Mouse (Mus musculus) CD4-positive, CD25-positive, alpha-beta regulatory T cell, adult 2 months (primary cell): Measurements from ENCODE around the gene Supt6.
A peak's percentile ranks its signal among the peaks of the same experiment; 100 is the strongest.

ENCODE experiments used
- DNase-seq: peaks from one replicate; pipeline ENCODE4 v3.0.0-alpha.2; 2012; ENCODE audit warnings: low read depth, low spot score

Supt6 gene

GRCm38 (mm10) chr11:78182961-78183844, 62.6 kb downstream of the Supt6 start, which contains the start of gene Rpl23a:
Rpl23a (minus strand) TSS chr11:78183584.
- peak; percentile 89 for DNase-seq

DNA sequence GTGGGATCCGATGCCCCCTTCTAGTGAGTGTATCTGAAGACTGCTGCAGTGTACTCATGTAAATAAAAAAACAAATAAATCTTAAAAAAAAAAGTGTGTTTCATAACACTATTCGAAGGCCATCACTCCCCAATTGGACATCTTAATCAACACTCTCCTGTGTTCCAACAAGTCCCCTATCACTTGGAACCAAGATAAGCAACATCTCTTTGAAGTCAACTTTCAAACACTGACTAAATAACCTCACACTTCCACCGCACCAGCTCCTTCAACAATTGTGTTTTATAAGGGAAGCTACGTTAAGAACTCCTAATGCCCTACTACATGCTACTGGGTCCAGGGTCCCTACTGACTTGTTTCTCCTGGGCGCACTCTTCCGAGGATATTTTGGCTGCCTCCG, 63.3 kb downstream of the Supt6 start:
- no peak for DNase-seq

DNA sequence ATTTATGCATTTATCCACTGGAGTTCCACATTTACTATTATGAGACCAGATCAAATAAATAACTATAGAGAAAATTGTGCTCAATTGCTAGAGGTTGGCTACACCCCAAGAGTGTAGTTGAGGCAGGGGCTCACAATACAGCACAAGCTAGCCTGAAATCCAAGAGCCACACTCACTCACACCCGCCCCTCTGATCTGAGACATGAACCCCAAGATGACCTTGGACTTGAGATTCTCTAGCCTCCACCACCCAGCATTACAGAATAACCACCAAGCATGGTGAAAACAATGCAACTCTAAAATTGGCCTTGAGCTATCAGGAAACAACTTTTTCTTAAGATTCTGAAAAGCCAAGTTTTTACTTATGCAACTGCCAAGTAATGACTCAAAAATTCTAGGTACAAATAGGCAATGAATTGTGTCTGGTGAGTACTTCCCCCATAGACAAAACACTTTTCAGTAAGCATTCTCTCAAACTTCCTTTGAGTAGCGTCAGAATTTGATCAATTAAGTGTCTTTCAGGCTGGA, 63.9 kb downstream of the Supt6 start:
- no peak for DNase-seq

- DNase-seq: no peak
Observed at GRCm38 (mm10) chr11:78180081-78180761, 65.6 kb downstream of the Supt6 start.

- DNase-seq: no peak
Observed at GRCm38 (mm10) chr11:78179438-78179999, 66.3 kb downstream of the Supt6 start.

- DNase-seq: peak; percentile 35
Observed at GRCm38 (mm10) chr11:78178859-78179437, 66.8 kb downstream of the Supt6 start.

- DNase-seq: peak; percentile 93
Observed at GRCm38 (mm10) chr11:78177903-78178858, 67.6 kb downstream of the Supt6 start.

DNA sequence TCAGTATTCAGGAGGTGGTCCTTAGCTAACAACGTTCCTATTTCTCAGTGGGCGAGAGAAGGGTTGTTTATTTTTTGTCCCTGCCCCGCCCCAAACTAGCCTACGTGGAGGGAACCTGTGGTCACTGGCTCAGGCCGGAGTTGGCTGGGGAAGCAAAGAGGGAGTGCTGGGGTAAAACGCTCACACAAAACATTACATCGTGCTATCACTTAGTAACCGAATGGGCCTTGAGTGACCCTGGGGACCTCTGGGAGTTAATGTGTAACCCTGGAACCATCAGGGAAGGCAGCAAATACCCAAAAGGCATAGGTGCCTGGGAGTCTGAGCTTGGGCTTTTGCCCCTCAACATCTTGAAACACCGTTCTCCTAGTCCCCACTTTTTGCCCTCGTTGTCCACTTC, 68.3 kb downstream of the Supt6 start:
- DNase-seq: no peak

DNA sequence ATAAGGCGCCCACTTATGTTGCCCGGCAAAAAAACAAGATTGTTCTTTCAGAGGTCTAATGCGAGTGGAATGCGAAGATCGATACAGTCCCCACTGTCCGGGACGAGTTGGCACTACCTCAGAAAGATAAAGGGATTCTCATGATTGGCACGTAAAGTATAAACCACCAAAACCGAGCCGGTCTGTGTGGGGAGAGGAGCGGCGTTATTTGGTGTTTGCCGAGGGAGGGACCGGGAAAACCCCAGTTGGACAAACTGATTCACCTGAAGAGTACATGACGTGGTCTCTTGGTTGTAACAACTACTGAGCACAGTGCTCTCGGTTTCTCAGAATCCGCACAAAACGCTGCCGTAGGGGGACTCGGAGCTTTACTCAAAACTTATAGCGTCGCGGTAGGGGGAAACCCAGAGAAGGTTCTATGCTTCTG, 68.9 kb downstream of the Supt6 start:
- peak; percentile 77 for DNase-seq

GRCm38 (mm10) chr11:78176402-78176862, 69.4 kb downstream of the Supt6 start, which contains the start of the genes Nek8 and Tlcd1:
Nek8 (minus strand) TSS chr11:78176675.
Tlcd1 (plus strand) TSS chr11:78176711.
- DNase-seq: peak; percentile 95

DNA sequence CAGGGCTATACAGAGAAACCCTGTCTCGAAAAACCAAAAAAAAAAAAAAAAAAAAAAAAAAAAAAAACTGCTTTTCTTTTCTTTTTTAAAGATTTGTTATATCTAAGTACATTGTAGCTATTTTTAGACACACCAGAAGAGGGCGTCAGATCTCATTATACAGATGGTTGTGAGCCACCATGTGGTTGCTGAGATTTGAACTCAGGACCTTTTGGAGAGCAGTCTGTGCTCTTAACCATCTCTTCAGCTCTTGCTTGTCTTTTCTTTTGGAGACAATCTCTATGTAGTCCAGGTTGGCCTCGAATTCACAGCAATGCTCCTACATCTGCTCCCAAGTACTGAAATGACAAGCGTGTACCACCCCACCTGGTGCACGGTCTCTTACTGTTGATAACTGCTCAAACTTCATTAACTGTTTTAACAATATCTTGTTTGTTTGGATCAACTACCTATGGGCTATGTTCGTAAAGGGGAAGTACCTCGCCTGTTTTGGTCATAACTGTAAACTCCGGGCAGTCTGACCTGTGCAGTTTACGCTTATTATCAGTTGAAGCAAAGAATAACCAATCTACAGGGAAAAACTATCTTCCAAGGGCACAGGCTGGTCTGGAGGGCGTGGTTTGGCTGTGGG, 69.9 kb downstream of the Supt6 start:
- no peak for DNase-seq

- DNase-seq: no peak
Observed at GRCm38 (mm10) chr11:78174506-78174905, 71.3 kb downstream of the Supt6 start.

- DNase-seq: no peak
Observed at GRCm38 (mm10) chr11:78172748-78173383, 72.9 kb downstream of the Supt6 start.

GRCm38 (mm10) chr11:78172034-78172747, 73.6 kb downstream of the Supt6 start:
- no peak for DNase-seq

DNA sequence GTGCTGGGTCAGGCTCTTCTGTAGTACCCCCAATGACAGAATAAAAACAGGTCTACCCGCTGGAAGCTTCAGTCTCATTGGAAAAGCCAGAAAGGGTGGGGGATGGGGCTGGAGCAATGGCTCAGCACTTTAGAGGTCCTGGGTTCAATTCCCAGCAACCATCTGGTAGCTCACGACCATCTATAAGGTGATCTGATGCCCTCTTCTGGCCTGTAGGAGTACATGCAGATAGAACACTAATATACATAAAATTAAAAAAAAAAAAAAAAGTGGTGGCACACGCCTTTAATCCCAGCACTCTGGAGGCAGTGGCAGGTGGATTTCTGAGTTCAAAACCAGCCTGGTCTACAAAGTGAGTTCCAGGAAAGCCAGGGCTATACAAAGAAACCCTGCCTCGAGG, 74.5 kb downstream of the Supt6 start:
- peak; percentile 63 for DNase-seq

DNA sequence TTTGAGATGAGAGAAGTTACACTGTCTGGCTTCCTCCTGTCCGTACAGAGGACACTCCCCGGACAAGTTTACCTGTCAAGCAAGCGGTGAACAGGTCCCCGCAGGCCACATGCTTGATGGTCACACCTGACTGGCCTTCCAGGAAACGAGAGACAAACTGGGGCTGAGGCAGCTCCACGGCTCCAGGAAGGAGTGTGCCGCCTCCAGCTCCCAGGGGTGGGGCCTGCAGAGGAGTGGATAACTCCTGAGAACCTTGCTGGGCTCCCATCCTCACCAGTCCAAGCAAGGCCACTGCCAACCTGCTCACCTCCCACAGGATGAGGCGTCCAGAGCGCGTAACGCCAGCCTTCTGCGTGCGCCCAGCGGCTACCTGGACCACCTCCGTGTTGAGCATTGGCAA, 75.5 kb downstream of the Supt6 start:
- no peak for DNase-seq

DNA sequence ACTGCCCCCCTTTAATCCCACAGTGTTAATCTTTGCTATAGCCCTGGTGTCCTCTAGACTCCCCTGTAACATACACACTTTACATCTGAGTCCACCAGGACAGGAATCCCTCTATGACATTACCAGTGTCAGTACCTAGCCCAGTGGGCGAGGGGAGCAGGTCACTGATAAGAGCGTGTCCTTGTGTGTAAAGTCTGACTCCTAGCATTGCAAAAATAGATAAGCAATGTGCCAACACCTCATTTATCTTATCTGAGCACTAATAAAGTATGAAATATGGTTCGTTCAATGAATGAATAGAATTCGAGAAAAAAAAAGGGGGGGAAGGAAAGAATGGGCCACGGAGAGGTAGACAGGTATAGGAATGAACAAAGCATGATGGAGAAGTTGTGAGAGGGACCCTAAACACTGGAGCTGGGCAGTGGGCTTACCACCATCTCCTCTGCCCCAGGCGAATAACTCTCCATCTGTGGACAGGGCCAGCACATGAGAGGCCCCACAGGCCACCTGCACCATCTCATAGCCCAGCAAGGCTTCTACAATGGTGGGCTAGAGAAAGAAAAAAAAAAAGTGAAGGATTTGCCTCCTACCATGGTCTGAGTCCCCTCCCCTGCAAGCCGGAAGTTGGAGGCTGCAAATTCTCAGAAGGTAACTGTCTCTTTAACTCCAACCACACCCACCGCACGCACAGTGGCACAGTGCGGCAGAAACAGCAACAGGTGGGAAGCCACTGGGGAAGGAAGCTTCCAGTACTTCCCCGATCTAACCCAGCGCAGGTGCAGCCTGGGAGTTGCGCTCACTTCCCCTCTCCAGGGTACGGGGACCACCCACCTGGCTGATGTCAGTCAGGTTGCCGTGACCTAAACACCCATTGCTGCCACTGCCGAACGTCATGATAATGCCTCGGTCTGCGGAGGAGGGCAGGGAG, 77.0 kb downstream of the Supt6 start:
- peak; percentile 80 for DNase-seq
